ENCODE assay signal across 7 mouse cellular contexts in the genomic region with DNA sequence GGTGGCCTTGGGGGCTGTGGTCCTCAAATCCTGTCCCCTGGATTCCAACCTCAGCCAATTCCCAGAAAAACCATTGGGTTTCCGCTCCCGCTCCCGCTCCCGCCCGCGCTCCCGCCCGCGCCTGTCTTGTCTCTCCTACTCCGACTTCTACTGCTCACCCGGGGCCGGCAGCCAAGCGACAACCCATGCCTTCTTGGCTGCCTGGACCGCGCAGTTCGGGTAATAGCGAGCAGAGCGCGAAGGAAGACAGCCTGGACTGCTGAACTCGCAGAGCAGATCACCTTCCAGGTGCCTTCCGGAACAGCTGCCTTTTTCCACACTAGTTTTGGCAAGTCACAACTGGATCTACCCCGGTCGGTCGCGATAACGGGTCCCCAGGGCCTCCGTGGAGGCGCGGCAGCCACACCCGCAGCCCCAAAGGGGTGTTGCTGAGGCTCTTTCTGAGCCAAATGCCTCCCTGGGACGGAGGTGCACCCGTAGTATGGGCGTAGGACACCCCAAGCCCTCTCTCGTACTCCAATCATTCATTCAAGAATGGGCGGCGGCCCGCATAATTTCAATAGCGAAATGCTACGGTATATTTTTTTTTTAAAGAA. TPM values are rescaled to one million over a fixed set of nuclear protein-coding genes. Genes with fewer than 3 reads are reported as not detected.
DNase-seq lines count a peak whose midpoint lies in the region; ATAC-seq and TF ChIP-seq lines count a peak whose summit lies in the region.

No protein-coding gene starts in this region.

- no peaks in the 10 kb centered on the region for H3K9me3 ChIP-seq in lung, embryonic 14.5 days (ENCODE audit: low read depth, low read length)
- H3K9me3 ChIP-seq in embryonic facial prominence, embryonic 14.5 days (ENCODE audit: control insufficient read depth, low read length), result no peaks in the 10 kb centered on the region
- no peaks in the 10 kb centered on the region for H3K9me3 ChIP-seq in hindbrain, embryonic 15.5 days

- WGBS in lung, embryonic 14.5 days, result 5% methylated on average over 39 of the region's 39 CpGs
- 4% methylated on average over 28 of the region's 39 CpGs for WGBS in embryonic facial prominence, embryonic 14.5 days
- 2% methylated on average over 39 of the region's 39 CpGs for WGBS in hindbrain, embryonic 15.5 days

- H3K36me3 ChIP-seq in lung, embryonic 14.5 days (ENCODE audit: insufficient read depth), result no peaks in the 10 kb centered on the region
- no peaks in the 10 kb centered on the region for H3K36me3 ChIP-seq in embryonic facial prominence, embryonic 14.5 days (ENCODE audit: control insufficient read depth, insufficient read depth, low read length)
- H3K36me3 ChIP-seq in hindbrain, embryonic 15.5 days, result no peaks in the 10 kb centered on the region

- H3K4me1 ChIP-seq in lung, embryonic 14.5 days (ENCODE audit: insufficient read depth), result no peaks in the 10 kb centered on the region; the same call in none of the 2 replicates
- peaks cover 8% of the 10 kb centered on the region for H3K4me1 ChIP-seq in embryonic facial prominence, embryonic 14.5 days (ENCODE audit: control insufficient read depth, insufficient read depth, low read length)
- peaks cover 27% of the 10 kb centered on the region for H3K4me1 ChIP-seq in hindbrain, embryonic 15.5 days (replicated peaks)

- H3K4me3 ChIP-seq in lung, embryonic 14.5 days (ENCODE audit: low read depth, low read length), result peak overlapping the region; percentile 17
- peak overlapping the region; percentile 19 for H3K4me3 ChIP-seq in embryonic facial prominence, embryonic 14.5 days (ENCODE audit: low read depth, low read length)
- H3K4me3 ChIP-seq in hindbrain, embryonic 15.5 days, result peak overlapping the region; percentile 10; the same call in 1 of the 2 replicates

- peaks cover 100% of the 10 kb centered on the region for H3K27me3 ChIP-seq in lung, embryonic 14.5 days (ENCODE audit: insufficient read depth, low read length)
- H3K27me3 ChIP-seq in embryonic facial prominence, embryonic 14.5 days (replicated peaks; ENCODE audit: control insufficient read depth, insufficient read depth, low read length), result peaks cover 99% of the 10 kb centered on the region
- H3K27me3 ChIP-seq in hindbrain, embryonic 15.5 days, result peaks cover 98% of the 10 kb centered on the region

- H3K4me2 ChIP-seq in lung, embryonic 14.5 days, result peak overlapping the region; percentile 26; the same call in 1 of the 2 replicates
- peak overlapping the region; percentile 36 for H3K4me2 ChIP-seq in embryonic facial prominence, embryonic 14.5 days (ENCODE audit: low read depth, low read length)
- H3K4me2 ChIP-seq in hindbrain, embryonic 15.5 days, result peak overlapping the region; percentile 18; the same call in 1 of the 2 replicates

- TF ChIP-seq CTCF in lung, embryonic 14.5 days (IDR thresholded peaks at IDR 0.05; ENCODE audit: low read depth), result no peak

- DNase-seq in lung, embryonic 14.5 days, result peak; percentile 75
- no peak for DNase-seq in lung, adult 18-20 months
- DNase-seq in embryonic facial prominence, embryonic 14.5 days (ENCODE audit: low spot score), result peak; percentile 54
- DNase-seq in lung, postnatal 14 days, result peak; percentile 43
- DNase-seq in urinary bladder, postnatal 14 days (ENCODE audit: low spot score), result no peak

- no peak; the same call in 1 of the 2 replicates for ATAC-seq in lung, embryonic 14.5 days (ENCODE audit: insufficient read depth)
- ATAC-seq in embryonic facial prominence, embryonic 14.5 days (ENCODE audit: low read depth), result peak; percentile 19; the same call in 1 of the 2 replicates
- no peak for ATAC-seq in hindbrain, embryonic 15.5 days (ENCODE audit: low FRiP score, low read depth)
- no peak for ATAC-seq in frontal cortex, adult (ENCODE audit: low TSS enrichment)

- no peak overlapping the region for H3K27ac ChIP-seq in lung, embryonic 14.5 days (ENCODE audit: low read depth)
- no peak overlapping the region for H3K27ac ChIP-seq in embryonic facial prominence, embryonic 14.5 days (replicated peaks; ENCODE audit: low read depth, low read length)
- no peak overlapping the region for H3K27ac ChIP-seq in hindbrain, embryonic 15.5 days (replicated peaks)

- H3K9ac ChIP-seq in lung, embryonic 14.5 days, result no peak overlapping the region
- no peak overlapping the region for H3K9ac ChIP-seq in embryonic facial prominence, embryonic 14.5 days (ENCODE audit: low read depth, low read length)
- no peak overlapping the region for H3K9ac ChIP-seq in hindbrain, embryonic 15.5 days

RNA-seq across cellular contexts. Expression of a gene that starts 3.0 kb away (rescaled TPM):
- polyA plus RNA-seq in lung, embryonic 14.5 days (2014; fragmentation: Nextera tagmentation; extraction: Ambion mirVana), result 0.31 and 0.57 TPM in 2 replicates
- 3.1 and 3.2 TPM in 2 replicates for polyA plus RNA-seq in embryonic facial prominence, embryonic 14.5 days (2014; fragmentation: Nextera tagmentation; extraction: Ambion mirVana)
- polyA plus RNA-seq in hindbrain, embryonic 15.5 days (2015; fragmentation: Nextera tagmentation; extraction: Ambion mirVana), result not detected in 2 replicates

RNA-seq across cellular contexts. Expression of a gene that starts 23.2 kb away (rescaled TPM):
- 0.11 and 0.18 TPM in 2 replicates for polyA plus RNA-seq in lung, embryonic 14.5 days (2014; fragmentation: Nextera tagmentation; extraction: Ambion mirVana)
- polyA plus RNA-seq in embryonic facial prominence, embryonic 14.5 days (2014; fragmentation: Nextera tagmentation; extraction: Ambion mirVana), result 16.1 and 20.2 TPM in 2 replicates
- polyA plus RNA-seq in hindbrain, embryonic 15.5 days (2015; fragmentation: Nextera tagmentation; extraction: Ambion mirVana), result 0.19 and 0.54 TPM in 2 replicates

Comparison
In these comparisons a context has a peak if more than half of its experiments do, and no peak if none do; other contexts are left out.
1. DNase-seq: peak in lung, embryonic 14.5 days (single experiment), embryonic facial prominence, embryonic 14.5 days (single experiment) and lung, postnatal 14 days (single experiment); none in lung, adult 18-20 months (0 of 2) and urinary bladder, postnatal 14 days (single experiment).
2. RNA of a gene that starts 23.2 kb away (polyA plus RNA-seq): 16.1 to 20.2 TPM in embryonic facial prominence, embryonic 14.5 days; 0.19 to 0.54 TPM in hindbrain, embryonic 15.5 days and 0.11 to 0.18 TPM in lung, embryonic 14.5 days; every median in the first group is over 10 times any median in the second.
3. Peak in every context shown above with its lines, with median percentiles within 50 percentile points of each other: H3K4me2 ChIP-seq and H3K4me3 ChIP-seq.